Mouse (Mus musculus) urinary bladder, adult 18-20 months (tissue): ENCODE data around the gene Hipk1.

Experiments used
- DNase-seq, 2 experiments: peaks; one replicate each; pipeline ENCODE4 v3.0.0; 2022; ENCODE audit warnings: low spot score in 2 of 2, mixed read lengths in 2 of 2

Hipk1 gene

DNA sequence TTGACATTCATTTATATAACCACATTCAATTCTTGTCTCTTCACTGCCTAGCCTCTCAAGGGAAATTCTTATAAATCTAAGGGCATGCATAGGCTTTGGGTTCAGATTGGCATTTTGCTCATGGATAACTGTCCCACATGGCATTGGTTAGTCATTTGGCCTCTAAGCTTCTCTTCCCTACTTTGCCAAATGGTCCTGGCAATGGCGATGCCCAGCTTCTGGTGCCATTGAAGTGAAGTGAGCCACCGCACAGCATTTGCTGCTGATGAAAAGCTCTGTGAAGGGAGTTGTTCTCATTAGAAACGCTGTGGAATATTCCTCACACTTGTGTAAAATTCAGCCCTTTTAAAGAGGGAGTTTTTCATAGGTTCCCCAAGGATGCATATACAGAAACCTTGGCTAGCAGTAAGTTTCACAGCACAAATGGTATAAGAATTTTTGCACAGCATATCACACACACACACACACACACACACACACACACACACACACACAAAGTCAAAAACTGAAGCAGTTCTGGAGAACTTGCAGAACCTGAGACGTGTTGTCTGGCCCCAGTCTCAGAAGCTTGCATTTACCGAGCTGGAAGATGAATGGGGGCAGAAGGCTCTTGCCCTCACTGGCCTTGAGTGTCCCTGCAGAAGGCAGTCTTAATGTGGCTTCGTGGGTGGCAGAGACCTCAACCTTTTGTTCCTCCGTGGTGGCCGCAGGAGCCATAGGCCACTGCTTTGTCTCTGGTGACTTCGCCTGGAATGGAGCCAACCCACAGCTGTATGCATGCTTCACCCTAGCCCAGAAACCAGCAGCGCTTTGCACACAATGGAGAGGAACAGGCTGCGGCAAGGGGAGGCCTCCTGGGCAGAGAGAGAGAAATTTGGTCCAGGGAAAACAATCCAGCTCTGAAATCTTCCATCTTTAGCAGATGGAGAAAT, 75.3 kb downstream of the Hipk1 start:
- no peak for DNase-seq

- no peak for DNase-seq
Measured at GRCm38 (mm10) chr3:103714942-103715341, 76.4 kb downstream of the Hipk1 start.

GRCm38 (mm10) chr3:103714236-103714875, 77.0 kb downstream of the Hipk1 start:
- DNase-seq, result no peak

GRCm38 (mm10) chr3:103712196-103712595, 79.2 kb downstream of the Hipk1 start:
- DNase-seq, result no peak

- DNase-seq, result no peak
Measured at GRCm38 (mm10) chr3:103709470-103710040, 81.8 kb downstream of the Hipk1 start.

GRCm38 (mm10) chr3:103705426-103705825, 85.9 kb downstream of the Hipk1 start:
- no peak for DNase-seq

DNA sequence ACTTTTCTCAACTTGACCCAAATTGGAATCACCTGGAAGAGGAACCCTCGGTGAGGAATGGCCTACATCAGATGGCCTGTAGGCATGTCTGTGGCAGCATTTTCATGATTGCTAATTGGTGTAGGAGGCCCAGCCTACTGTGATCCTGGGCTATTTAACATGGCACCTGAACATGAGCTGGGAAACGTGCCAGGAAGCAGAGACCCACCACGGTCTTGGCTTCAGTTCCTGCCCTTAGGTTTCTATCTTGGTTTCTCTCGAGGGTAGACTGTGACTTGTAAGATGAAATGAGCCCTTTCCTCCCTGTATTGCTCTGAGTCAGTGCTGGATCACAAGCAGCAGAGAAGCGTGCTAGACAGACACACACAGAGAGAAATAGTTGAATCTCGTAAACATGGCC, 86.7 kb downstream of the Hipk1 start:
- DNase-seq, result no peak

- DNase-seq, result no peak
Measured at GRCm38 (mm10) chr3:103696388-103696925, 94.9 kb downstream of the Hipk1 start.

GRCm38 (mm10) chr3:103695556-103695955, 95.8 kb downstream of the Hipk1 start:
- no peak for DNase-seq

GRCm38 (mm10) chr3:103690506-103690905, 100.9 kb downstream of the Hipk1 start:
- DNase-seq, result no peak
